9 mouse cellular contexts compared by ENCODE assay signal in the genomic region with DNA sequence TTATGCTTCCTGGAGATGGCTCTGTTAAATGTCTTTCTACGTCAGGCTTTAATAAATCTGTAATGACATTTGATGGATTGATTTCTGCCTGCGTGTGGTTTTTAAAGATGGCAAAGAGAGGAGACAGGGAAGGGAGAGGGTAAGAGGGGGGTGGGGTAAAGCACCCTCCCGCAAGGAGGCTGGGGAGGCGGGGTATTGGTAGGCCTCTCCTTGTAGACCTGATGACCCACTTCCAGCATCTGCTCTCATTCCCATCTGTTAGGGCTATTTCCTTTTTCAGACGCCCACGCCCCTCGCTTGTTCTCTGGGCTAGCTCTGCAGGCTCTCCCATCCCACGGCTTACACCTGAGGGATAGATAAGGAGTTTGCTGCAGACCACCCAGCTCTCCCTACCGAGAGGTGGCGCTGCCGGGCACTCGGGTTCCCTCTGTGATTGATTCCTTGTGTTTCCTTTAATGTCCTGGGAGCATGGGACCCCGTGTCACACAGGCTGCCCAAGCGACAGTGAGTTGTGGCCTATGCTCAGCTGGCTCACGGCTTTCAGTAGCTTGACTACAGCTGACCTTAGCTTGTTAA.
DNase-seq lines count a peak whose midpoint lies in the region; ATAC-seq and TF ChIP-seq lines count a peak whose summit lies in the region.
"Had no signal": no experiment of that assay in that cellular context is flagged by ENCODE, and none has a peak within 500 bp of the region (broad histone marks: within the 10 kb centered on the region; RNA-seq: fewer than 3 reads in every experiment).

No protein-coding gene starts in this region.

- peak; percentile 35 for TF ChIP-seq CTCF in gastrocnemius, adult 2 months (IDR thresholded peaks at IDR 0.05)
- TF ChIP-seq CTCF in liver, embryonic 14.5 days (IDR thresholded peaks at IDR 0.05; ENCODE audit: low read depth), result peak; percentile 40; the same call in 1 of the 2 replicates

- no peak overlapping the region for H3K4me2 ChIP-seq in liver, embryonic 14.5 days (ENCODE audit: low read depth)
- H3K4me2 ChIP-seq in liver, embryonic 12.5 days, result no peak overlapping the region
- no peak overlapping the region for H3K4me2 ChIP-seq in limb, embryonic 11.5 days (ENCODE audit: low read depth, severe bottlenecking)

- ATAC-seq in liver, embryonic 14.5 days (ENCODE audit: insufficient read depth), result no peak
- ATAC-seq in liver, embryonic 12.5 days, result no peak
- no peak for ATAC-seq in limb, embryonic 11.5 days (ENCODE audit: insufficient number of reproducible peaks, low FRiP score, low TSS enrichment, low read depth)
- no peak for ATAC-seq in CD4-positive, CD25-positive, alpha-beta regulatory T cell, adult 4 months
- ATAC-seq: hindbrain, embryonic 16.5 days had no signal

- H3K27ac ChIP-seq in gastrocnemius, adult 2 months, result no peak overlapping the region
- H3K27ac ChIP-seq in liver, embryonic 14.5 days, result no peak overlapping the region
- no peak overlapping the region for H3K27ac ChIP-seq in liver, embryonic 12.5 days
- H3K27ac ChIP-seq in ES-E14 (ENCODE audit: insufficient read depth, low read depth, low read length, poor library complexity, severe bottlenecking), result no peak overlapping the region
- H3K27ac ChIP-seq in limb, embryonic 11.5 days (replicated peaks; ENCODE audit: low read depth, low read length), result no peak overlapping the region

- no peaks in the 10 kb centered on the region for H3K36me3 ChIP-seq in liver, embryonic 14.5 days (replicated peaks; ENCODE audit: control insufficient read depth, insufficient read depth, low read depth)
- no peaks in the 10 kb centered on the region for H3K36me3 ChIP-seq in liver, embryonic 12.5 days
- H3K36me3 ChIP-seq in ES-E14 (ENCODE audit: control insufficient read depth, insufficient read depth, low read length, poor library complexity, severe bottlenecking), result no peaks in the 10 kb centered on the region
- no peaks in the 10 kb centered on the region for H3K36me3 ChIP-seq in limb, embryonic 11.5 days (ENCODE audit: control insufficient read depth, insufficient read depth, low read length)

- no peak overlapping the region for H3K9ac ChIP-seq in liver, embryonic 14.5 days (replicated peaks)
- no peak overlapping the region for H3K9ac ChIP-seq in liver, embryonic 12.5 days
- H3K9ac ChIP-seq in ES-E14 (ENCODE audit: insufficient read depth, low read depth, low read length, poor library complexity, severe bottlenecking), result no peak overlapping the region; the same call in 1 of the 2 replicates
- no peak overlapping the region for H3K9ac ChIP-seq in limb, embryonic 11.5 days (ENCODE audit: low read length)

- no peak for TF ChIP-seq EP300 in liver, embryonic 14.5 days (IDR thresholded peaks at IDR 0.05; ENCODE audit: low read depth)

- intact Hi-C loops in gastrocnemius, adult 2 months (cut with DNase I), result no loop called here

- in situ Hi-C loops in ES-E14 (cut with MboI; ENCODE audit: low sequenced_read_pairs in 2 of 2, unreplicated experiment in 2 of 2), result no loop called here

- DNase-seq in gastrocnemius, adult 2 months, result peak; percentile 33
- DNase-seq in gastrocnemius, postnatal 25 days, result no peak
- no peak for DNase-seq in liver, embryonic 14.5 days (ENCODE audit: low read depth in 3 of 3, low spot score in 3 of 3)
- peak; percentile 88 for DNase-seq in ES-E14 (ENCODE audit: low read depth, low spot score)
- peak; percentile 57 for DNase-seq in limb, embryonic 11.5 days (ENCODE audit: low spot score)
- DNase-seq in thymus, postnatal 10 days (ENCODE audit: low spot score in 2 of 2), result no peak

- H3K4me1 ChIP-seq in liver, embryonic 14.5 days (replicated peaks; ENCODE audit: control insufficient read depth in 2 of 2, insufficient read depth in 2 of 2, low read length in 1 of 2), result no peaks in the 10 kb centered on the region
- H3K4me1 ChIP-seq in liver, embryonic 12.5 days, result no peaks in the 10 kb centered on the region
- H3K4me1 ChIP-seq in ES-E14 (ENCODE audit: control insufficient read depth in 2 of 2, insufficient read depth in 2 of 2, low read length in 2 of 2, poor library complexity in 1 of 2), result peaks cover 2 to 3% of the 10 kb centered on the region in 2 experiments; a peak in 2 of 4 replicates
- H3K4me1 ChIP-seq in limb, embryonic 11.5 days (ENCODE audit: control insufficient read depth, insufficient read depth, low read length), result peaks cover 5% of the 10 kb centered on the region; the same call in 1 of the 2 replicates

- no peaks in the 10 kb centered on the region for H3K27me3 ChIP-seq in liver, embryonic 14.5 days (ENCODE audit: control insufficient read depth, insufficient read depth, low read length)
- 0 out of 2 replicates have a peak, but pooled peaks cover 3% of the 10 kb centered on the region for H3K27me3 ChIP-seq in liver, embryonic 12.5 days (replicated peaks)
- H3K27me3 ChIP-seq in limb, embryonic 11.5 days (ENCODE audit: control insufficient read depth, insufficient read depth, low read length), result no peaks in the 10 kb centered on the region

- H3K4me3 ChIP-seq in gastrocnemius, adult 2 months, result no peak overlapping the region
- H3K4me3 ChIP-seq in liver, embryonic 14.5 days (ENCODE audit: insufficient read depth in 1 of 2, low read depth in 2 of 2, low read length in 2 of 2), result no peak overlapping the region
- no peak overlapping the region for H3K4me3 ChIP-seq in liver, embryonic 12.5 days
- peak overlapping the region in 1 of 2 experiments; percentile 28; a peak in 2 of 4 replicates for H3K4me3 ChIP-seq in ES-E14 (ENCODE audit: insufficient read depth in 1 of 2, low read depth in 1 of 2, low read length in 2 of 2, poor library complexity in 1 of 2, severe bottlenecking in 1 of 2)
- H3K4me3 ChIP-seq in limb, embryonic 11.5 days (ENCODE audit: low read depth, low read length), result no peak overlapping the region

- 36% methylated on average over 15 of the region's 15 CpGs for WGBS in liver, embryonic 14.5 days (ENCODE audit: insufficient replicate concordance)
- 41% methylated on average over 15 of the region's 15 CpGs for WGBS in liver, embryonic 12.5 days (ENCODE audit: insufficient replicate concordance)
- WGBS in limb, embryonic 11.5 days, result 31% methylated on average over 15 of the region's 15 CpGs

- H3K9me3 ChIP-seq in liver, embryonic 14.5 days (ENCODE audit: control insufficient read depth, low read length), result no peaks in the 10 kb centered on the region
- no peaks in the 10 kb centered on the region for H3K9me3 ChIP-seq in liver, embryonic 12.5 days (replicated peaks)
- H3K9me3 ChIP-seq in ES-E14 (ENCODE audit: control insufficient read depth, insufficient read depth, low read depth, low read length), result no peaks in the 10 kb centered on the region
- H3K9me3 ChIP-seq in limb, embryonic 11.5 days (ENCODE audit: control insufficient read depth, low read length), result no peaks in the 10 kb centered on the region

TF ChIP-seq in ES-E14, 5 proteins besides CTCF, POLR2A, EP300 and RAD21:
- no peak for TF ChIP-seq HCFC1 (IDR thresholded peaks at IDR 0.05; ENCODE audit: borderline replicate concordance, insufficient read depth, low read length)
- TF ChIP-seq CHD2 (IDR thresholded peaks at IDR 0.05; ENCODE audit: low read depth, low read length), result no peak
- no peak for TF ChIP-seq ZC3H11A (IDR thresholded peaks at IDR 0.05; ENCODE audit: borderline replicate concordance, low read depth, low read length)
- TF ChIP-seq ZNF384 (IDR thresholded peaks at IDR 0.05; ENCODE audit: low read depth, low read length), result no peak
- TF ChIP-seq MAFK (IDR thresholded peaks at IDR 0.05; ENCODE audit: insufficient read depth, low read depth, low read length), result no peak

Comparison
In these comparisons a context has a peak if more than half of its experiments do, and no peak if none do; other contexts are left out.
1. DNase-seq: peak in gastrocnemius, adult 2 months (single experiment), ES-E14 (single experiment) and limb, embryonic 11.5 days (single experiment); none in gastrocnemius, postnatal 25 days (single experiment), liver, embryonic 14.5 days (0 of 3) and thymus, postnatal 10 days (0 of 2).